Mouse (Mus musculus) leukemia stem cell, adult 10-12 weeks (primary cell): Measurements from ENCODE around the gene Fsip1. TPM values are rescaled to one million over a fixed set of nuclear protein-coding genes. Genes with fewer than 3 reads are reported as not detected.

Experiments used
- polyA plus RNA-seq: library from polyadenylated mRNA; stranded (reverse); fragments of >175 nt; gene quantifications from 2 replicates; pipeline ENCODE4 v1.2.3, GENCODE M21; 2012; ENCODE audit warnings: low replicate concordance

Fsip1 gene
- polyA plus RNA-seq = not detected in 2 replicates

GRCm38 (mm10) chr2:118256621-118257053, at the start of gene Fsip1:
Gene Fsip1 (minus strand): TSS chr2:118256966.

DNA sequence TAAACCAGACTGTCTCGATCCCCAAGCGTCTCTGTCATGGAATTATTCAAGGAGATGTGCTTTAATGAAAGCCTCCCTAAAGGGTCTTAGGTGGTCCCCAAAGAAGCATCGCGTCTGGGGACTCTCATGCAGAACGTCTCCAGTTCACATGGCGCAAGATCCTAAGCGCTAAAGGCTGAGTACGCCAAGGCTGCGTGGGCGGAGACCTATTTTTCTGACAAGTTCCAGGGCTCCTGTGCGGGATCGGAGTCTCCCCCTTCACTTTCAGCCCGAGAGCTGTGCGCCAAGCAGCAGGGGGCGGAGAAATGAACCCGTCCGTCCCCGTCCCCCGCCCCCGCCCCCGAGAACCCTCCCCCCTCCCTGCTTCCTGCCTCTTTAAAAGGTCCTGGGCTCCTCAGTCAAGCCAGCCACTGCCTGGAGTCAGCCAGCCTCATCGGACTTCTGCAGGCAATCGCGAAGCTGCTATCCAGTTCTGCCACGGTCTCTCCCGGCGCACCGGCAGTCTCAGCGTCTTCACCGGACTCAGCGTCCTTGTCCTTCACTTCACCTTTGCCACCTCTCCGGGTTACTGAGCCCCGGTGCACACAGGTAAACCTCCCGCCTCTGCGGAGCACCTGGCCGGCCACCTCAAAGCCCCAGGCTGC, 145.2 kb downstream of the Fsip1 start, which contains the start of gene Thbs1:
Thbs1 (plus strand) TSS at position 389 of the 644 bp plus-strand sequence.

Other genes with a start within 250 kb of the Fsip1 start
- gene Thbs1, start 145.1 kb downstream of the Fsip1 start, polyA plus RNA-seq = 0.32 and 1.2 TPM in 2 replicates
- not detected in 2 replicates for gene Gpr176, start 116.5 kb upstream of the Fsip1 start, polyA plus RNA-seq
- 4.8 and 5.3 TPM in 2 replicates for gene Eif2ak4, start 131.7 kb upstream of the Fsip1 start, polyA plus RNA-seq
- gene Srp14, start 222.7 kb upstream of the Fsip1 start, polyA plus RNA-seq = 3.5 and 65.2 TPM in 2 replicates